Mouse (Mus musculus) heart, adult 11 months (tissue): ENCODE data around the gene Glmp.
"Not testable (repeated sequence)": the region's sequence is repeated elsewhere in the genome, so short reads cannot be mapped to it uniquely, and the experiment has no call there.

Experiments
- DNase-seq: peaks from one replicate; pipeline ENCODE4 v3.0.0; 2022

Gene Glmp

DNA sequence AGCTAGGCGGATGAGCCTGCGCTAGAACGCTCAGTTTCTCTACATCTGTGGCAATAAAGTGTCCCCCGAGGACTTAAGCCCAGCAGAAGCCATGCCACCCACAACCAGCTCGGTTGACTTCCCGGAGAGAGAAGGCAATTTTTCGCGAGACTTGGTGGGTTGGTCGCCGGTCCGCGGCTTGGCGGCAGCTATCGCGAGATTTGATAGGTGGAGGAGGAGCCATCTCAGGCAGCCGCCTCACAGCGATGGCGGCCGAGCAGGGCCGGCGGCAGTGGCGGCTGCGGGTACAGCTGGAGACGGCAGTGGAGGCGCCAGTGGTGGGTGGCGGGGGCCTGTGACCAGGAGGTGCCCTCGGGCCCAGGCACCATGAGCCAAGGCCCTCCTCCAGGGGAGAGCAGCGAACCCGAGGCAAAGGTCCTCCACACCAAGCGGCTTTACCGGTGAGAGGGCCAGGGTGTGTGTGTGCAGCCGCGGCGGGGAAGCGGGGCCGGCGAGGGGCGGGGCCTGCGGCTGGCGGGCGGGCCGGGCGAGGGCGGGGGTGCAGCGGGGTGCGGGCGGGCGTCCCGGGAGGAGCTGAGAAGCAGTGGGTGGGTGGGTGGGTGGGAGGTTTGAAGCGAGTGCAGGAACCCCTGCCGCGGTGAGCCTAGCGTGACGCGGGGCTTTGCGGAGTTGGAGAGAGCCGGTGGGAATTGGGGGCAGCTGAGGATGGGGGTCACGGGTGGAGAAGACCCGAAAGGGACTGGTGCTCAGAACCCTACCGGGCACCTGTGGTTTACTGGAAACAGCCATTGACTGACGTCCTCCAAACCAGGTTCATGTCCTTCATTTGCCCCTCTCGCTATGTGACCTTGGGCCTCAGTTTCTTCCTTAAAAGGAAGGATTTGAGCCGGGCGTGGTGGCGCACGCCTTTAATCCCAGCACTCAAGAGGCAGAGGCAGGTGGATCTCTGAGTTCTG is 11.5 kb downstream of the Glmp start, which contains the start of the genes Tmem79 and Smg5:
Tmem79 (minus strand) TSS at position 91 of the 956 bp plus-strand sequence.
Smg5 (plus strand) TSS at position 203 of the 956 bp plus-strand sequence.
- peak; percentile 99 for DNase-seq

GRCm38 (mm10) chr3:88337367-88338020 is 12.7 kb downstream of the Glmp start:
- DNase-seq = peak; percentile 92

- DNase-seq = no peak
These were observed 13.5 kb downstream of the Glmp start for GRCm38 (mm10) chr3:88338316-88338715.

DNA sequence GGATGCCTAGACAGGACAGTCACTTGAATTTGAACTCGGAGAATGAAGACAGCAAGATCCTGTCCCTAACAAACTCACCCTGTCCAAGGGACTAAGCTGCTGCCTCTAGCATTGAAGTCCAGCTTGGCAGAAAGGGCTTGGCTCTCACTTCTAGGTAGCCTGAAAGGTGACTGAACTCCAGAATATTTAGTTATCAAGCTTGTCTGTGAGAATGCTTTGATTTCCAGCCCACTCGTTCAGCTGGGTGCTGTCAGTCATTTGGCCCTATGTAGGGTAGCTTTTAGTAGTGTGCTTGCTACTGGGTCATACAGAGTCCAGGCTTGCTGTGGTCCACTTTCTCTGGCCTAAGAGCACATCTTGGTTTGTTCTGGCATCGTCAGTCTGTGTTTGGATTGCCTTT is 14.2 kb downstream of the Glmp start:
- DNase-seq = no peak

DNA sequence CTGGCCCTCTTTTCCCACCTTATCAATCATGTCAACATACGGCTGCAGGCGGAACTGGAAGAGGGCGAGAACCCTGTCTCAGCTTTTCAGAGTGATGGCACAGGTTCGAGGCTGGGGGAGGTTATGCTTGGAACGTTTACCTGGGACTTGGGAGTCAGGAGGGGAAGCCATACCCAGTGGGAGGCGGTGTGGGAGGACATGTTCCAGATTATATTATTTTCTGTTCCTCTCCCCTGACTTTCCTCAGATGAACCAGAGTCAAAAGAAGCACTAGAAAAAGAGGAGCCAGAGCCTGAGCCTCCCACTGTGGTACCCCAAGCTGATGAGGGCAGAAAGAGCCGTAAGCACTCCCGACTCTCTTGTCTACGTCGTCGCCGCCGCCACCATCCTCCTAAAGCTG is 25.9 kb downstream of the Glmp start:
- no peak for DNase-seq

GRCm38 (mm10) chr3:88352907-88353306 is 28.1 kb downstream of the Glmp start:
- DNase-seq = no peak

GRCm38 (mm10) chr3:88354396-88355165 is 29.8 kb downstream of the Glmp start:
- no peak for DNase-seq

DNA sequence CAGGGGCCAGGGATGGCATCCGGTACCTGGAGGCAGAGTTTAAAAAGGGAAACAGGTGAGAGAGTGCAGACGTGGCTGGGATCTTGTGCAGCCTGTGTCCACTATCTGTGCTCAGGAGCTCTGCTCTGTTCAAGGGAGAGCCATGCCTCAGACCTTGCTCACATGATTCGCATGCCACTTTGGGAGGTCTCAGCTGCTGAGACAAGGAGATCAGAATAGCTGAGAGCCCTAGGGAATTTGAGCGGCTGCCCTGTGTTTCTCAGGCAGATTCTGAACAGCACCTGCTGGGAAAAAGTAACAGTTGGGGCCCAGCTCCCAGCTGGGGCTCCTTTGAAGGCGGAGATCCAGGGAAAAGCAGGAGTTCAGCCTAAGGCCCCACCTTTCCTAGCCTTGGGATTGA is 34.8 kb downstream of the Glmp start:
- no peak for DNase-seq

- DNase-seq = no peak
These were observed 35.2 kb downstream of the Glmp start for GRCm38 (mm10) chr3:88359989-88360388.

DNA sequence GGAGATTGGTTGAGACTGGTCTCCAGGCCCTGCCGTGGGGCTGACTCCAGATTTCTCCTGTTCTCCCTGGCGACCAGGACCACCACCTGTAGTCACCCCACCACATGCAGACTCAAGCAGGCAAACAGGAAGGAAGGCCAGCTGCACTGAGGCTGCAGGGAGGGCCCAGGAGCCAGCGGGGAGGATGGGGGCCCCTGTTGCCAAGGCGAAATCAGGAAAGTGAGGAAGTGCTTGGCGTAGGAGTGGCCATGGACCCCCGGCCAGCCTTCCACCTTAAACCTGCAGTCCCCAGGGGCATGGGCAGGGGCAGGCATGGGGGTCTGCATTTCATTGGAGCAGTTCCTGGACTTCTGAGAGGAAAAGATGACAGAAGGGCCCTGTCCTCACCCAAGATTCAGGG is 36.3 kb downstream of the Glmp start:
- no peak for DNase-seq

- no peak for DNase-seq
These were observed 36.9 kb downstream of the Glmp start for GRCm38 (mm10) chr3:88361612-88362313.

DNA sequence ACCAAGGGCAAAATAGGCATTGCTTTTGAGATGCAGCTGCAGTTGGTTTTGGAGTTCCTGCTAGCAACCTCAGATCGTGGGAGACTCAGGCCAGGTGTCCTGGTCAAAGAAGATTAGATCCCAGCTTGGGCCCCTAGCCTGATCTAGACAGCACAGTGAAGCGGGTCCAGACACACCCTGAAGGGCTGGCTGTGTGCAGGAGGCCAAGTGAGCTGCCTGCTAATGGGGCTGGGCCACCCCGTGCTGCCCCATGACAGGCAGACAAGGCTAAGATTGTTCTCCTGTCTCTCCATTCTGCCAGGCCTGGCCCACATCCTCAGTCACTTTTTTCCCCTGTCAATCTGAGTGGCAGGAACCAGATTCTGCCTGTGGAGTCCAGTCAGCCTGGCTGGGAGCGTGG is 38.9 kb downstream of the Glmp start:
- peak; percentile 95 for DNase-seq

DNA sequence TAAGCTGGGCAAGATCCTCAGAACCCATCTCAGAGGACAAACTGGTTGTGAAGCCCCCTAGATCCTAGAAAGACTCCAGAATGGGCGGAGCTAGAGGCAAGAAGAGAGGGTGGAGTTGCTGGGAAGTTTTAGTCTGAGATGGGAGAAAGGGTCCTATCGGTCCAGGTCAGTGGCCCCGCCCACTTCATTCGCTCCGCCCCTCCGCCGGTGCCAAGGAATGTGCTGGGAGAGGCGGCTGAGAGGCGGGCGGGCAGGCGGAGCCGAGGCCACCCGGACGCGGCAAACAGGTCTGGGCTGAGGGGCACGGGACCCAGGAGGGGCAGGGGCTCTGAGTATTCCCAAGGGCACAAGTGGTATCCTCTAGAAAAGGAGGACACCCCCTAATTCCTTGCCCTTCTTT is 39.5 kb downstream of the Glmp start, which contains the start of gene Paqr6:
Paqr6 (plus strand) TSS at position 248 of the 400 bp plus-strand sequence.
- DNase-seq = peak; percentile 97

DNA sequence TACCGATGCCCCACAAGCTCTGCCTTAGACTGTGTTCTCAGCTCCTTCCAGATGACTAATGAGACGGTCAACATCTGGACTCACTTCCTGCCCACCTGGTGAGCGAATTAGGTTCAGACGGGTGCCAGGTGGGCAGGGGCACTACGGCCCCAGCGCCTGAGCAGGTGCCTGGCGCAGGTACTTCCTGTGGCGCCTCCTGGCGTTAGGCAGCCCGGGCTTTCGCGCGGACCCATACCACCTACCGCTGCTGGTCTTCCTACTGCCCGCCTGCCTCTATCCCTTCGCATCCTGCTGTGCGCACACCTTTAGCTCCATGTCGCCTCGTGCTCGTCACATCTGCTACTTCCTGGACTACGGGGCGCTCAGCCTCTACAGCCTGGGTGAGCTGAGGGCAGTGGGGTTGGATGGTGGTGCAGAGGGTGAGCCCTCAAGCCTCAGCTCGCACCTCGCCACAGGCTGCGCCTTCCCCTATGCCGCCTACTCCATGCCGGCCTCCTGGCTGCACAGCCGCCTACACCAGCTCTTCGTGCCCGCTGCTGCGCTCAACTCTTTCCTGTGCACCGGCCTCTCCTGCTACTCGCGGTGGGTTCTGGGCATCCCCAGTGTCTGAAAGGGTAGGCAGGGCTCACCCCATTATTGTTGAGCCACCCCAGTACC is 41.0 kb downstream of the Glmp start:
- DNase-seq = no peak

DNA sequence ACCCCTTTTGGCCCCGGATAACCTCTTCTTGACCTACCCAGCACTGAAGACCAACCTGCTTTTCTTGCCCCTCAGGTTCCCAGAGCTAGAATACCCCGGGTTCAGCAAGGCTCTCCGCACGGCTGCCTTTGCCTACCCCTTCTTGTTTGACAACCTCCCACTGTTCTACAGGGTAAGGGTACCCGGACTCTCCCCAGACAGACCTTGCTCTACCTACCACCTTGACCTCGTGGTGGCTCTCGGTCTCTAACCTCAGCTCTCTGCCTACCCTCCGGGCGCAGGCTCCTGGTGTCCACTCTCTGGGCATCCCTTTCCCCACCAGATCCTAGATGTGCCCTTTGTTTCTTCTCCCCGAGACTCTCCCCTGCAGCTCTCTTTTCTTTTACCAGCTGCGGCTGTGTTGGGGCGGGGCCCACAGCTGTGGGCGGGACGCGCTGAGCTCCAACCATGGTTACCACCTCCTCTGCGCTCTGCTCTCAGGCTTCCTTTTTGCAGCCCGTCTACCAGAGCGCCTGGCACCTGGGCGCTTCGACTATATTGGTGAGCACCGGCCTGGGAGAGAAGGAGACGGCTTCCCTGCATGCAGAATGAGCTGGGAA is 42.1 kb downstream of the Glmp start:
- DNase-seq = peak; percentile 92

DNA sequence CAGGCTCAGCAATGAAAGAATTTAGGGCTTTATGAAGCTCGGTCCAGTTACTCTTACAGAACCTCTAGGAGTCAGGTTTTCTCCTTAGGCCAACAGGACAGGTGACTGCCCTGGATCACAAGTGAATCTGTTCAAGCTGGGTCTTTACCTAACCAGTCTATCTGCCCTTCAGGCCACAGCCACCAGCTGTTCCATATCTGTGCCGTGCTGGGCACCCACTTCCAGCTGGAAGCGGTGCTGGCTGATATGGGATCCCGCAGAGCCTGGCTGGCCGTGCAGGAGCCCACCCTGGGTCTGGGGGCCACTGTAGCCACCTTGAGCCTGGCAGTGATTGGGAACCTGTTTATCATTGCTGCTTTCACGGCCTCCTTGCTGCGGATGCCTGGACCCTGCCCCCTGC is 42.7 kb downstream of the Glmp start:
- not testable (repeated sequence) for DNase-seq

- not testable (repeated sequence) for DNase-seq
These were observed 43.7 kb downstream of the Glmp start for GRCm38 (mm10) chr3:88368511-88368910.

GRCm38 (mm10) chr3:88372643-88373042 is 47.8 kb downstream of the Glmp start, which contains the start of gene Bglap3:
TSS of gene Bglap3 (minus strand) at chr3:88372743.
- DNase-seq = not testable (repeated sequence)

- not testable (repeated sequence) for DNase-seq
These were observed 51.2 kb downstream of the Glmp start for GRCm38 (mm10) chr3:88375750-88376626.

DNA sequence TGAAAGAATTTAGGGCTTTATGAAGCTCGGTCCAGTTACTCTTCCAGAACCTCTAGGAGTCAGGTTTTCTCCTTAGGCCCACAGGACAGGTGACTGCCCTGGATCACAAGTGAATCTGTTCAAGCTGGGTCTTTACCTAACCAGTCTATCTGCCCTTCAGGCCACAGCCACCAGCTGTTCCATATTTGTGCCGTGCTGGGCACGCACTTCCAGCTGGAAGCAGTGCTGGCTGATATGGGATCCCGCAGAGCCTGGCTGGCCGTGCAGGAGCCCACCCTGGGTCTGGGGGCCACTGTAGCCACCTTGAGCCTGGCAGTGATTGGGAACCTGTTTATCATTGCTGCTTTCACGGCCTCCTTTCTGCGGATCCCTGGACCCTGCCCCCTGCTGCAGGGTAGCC is 51.8 kb downstream of the Glmp start:
- not testable (repeated sequence) for DNase-seq
